Mouse (Mus musculus) MN1 (cell line): ENCODE measurements around the gene Nxnl1.
"Not testable (repeated sequence)": the region's sequence is repeated elsewhere in the genome, so short reads cannot be mapped to it uniquely, and the experiment has no call there.

ENCODE experiments used
- DNase-seq: peaks from one replicate; pipeline ENCODE4 v3.0.0-alpha.2; 2016; ENCODE audit warnings: low spot score

Gene Nxnl1

GRCm38 (mm10) chr8:71554644-71555043 is 11.8 kb downstream of the Nxnl1 start:
- DNase-seq: no peak

- DNase-seq: no peak
Observed at GRCm38 (mm10) chr8:71554001-71554400, 12.4 kb downstream of the Nxnl1 start.

- DNase-seq: no peak
Observed at GRCm38 (mm10) chr8:71552770-71553169, 13.6 kb downstream of the Nxnl1 start.

- no peak for DNase-seq
Observed at GRCm38 (mm10) chr8:71550754-71551153, 15.6 kb downstream of the Nxnl1 start.

- DNase-seq: no peak
Observed at GRCm38 (mm10) chr8:71547590-71547989, 18.8 kb downstream of the Nxnl1 start.

GRCm38 (mm10) chr8:71545053-71545452 is 21.3 kb downstream of the Nxnl1 start:
- no peak for DNase-seq

GRCm38 (mm10) chr8:71543755-71544154 is 22.6 kb downstream of the Nxnl1 start:
- no peak for DNase-seq

GRCm38 (mm10) chr8:71542632-71543343 is 23.6 kb downstream of the Nxnl1 start, which contains the start of gene Mvb12a:
TSS of gene Mvb12a (plus strand) at chr8:71542922.
- peak; percentile 100 for DNase-seq

GRCm38 (mm10) chr8:71537028-71537867 is 29.2 kb downstream of the Nxnl1 start, which contains the start of gene Bst2:
TSS of gene Bst2 (minus strand) at chr8:71537456.
- peak; percentile 94 for DNase-seq

- peak; percentile 54 for DNase-seq
Observed at GRCm38 (mm10) chr8:71535663-71536062, 30.7 kb downstream of the Nxnl1 start.

- DNase-seq: no peak
Observed at GRCm38 (mm10) chr8:71534263-71534810, 32.1 kb downstream of the Nxnl1 start.

- not testable (repeated sequence) for DNase-seq
Observed at GRCm38 (mm10) chr8:71530735-71531467, 35.5 kb downstream of the Nxnl1 start.

GRCm38 (mm10) chr8:71528362-71529073 is 37.9 kb downstream of the Nxnl1 start:
- no peak for DNase-seq

GRCm38 (mm10) chr8:71527162-71527870 is 39.1 kb downstream of the Nxnl1 start:
- no peak for DNase-seq

- DNase-seq: no peak
Observed at GRCm38 (mm10) chr8:71526272-71526671, 40.1 kb downstream of the Nxnl1 start.

GRCm38 (mm10) chr8:71525226-71526050 is 41.0 kb downstream of the Nxnl1 start, which contains the start of gene Ccdc194:
TSS of gene Ccdc194 (minus strand) at chr8:71525711.
- no peak for DNase-seq

- DNase-seq: peak; percentile 99
Observed at GRCm38 (mm10) chr8:71521634-71522033, 44.8 kb downstream of the Nxnl1 start.

GRCm38 (mm10) chr8:71519037-71519825 is 47.2 kb downstream of the Nxnl1 start:
- peak; percentile 90 for DNase-seq

GRCm38 (mm10) chr8:71516786-71517185 is 49.6 kb downstream of the Nxnl1 start:
- DNase-seq: no peak
